Mouse (Mus musculus) WW6 (cell line): Measurements from ENCODE around the gene Tas2r122.
"Not testable (repeated sequence)": the region's sequence is repeated elsewhere in the genome, so short reads cannot be mapped to it uniquely, and the experiment has no call there.

Source experiments
- DNase-seq: peaks from one replicate; pipeline ENCODE4 v3.0.0-alpha.2; 2013; ENCODE audit warnings: low read depth, low spot score

Gene Tas2r122

GRCm38 (mm10) chr6:132711828-132712227 lies at the start of gene Tas2r122:
Gene Tas2r122 (minus strand): TSS chr6:132711928.
- no peak for DNase-seq

- DNase-seq: no peak
Observed at GRCm38 (mm10) chr6:132754430-132754829, 42.7 kb upstream of the Tas2r122 start, which contains the start of gene Tas2r124. Gene Tas2r124 (plus strand): TSS chr6:132754730.

- no peak for DNase-seq
Observed at GRCm38 (mm10) chr6:132750206-132750605, 38.5 kb upstream of the Tas2r122 start.

- no peak for DNase-seq
Observed at GRCm38 (mm10) chr6:132737935-132738334, 26.2 kb upstream of the Tas2r122 start, which contains the start of gene Tas2r115. Gene Tas2r115 (minus strand): TSS chr6:132738035.

GRCm38 (mm10) chr6:132700907-132701306 lies 10.8 kb downstream of the Tas2r122 start, which contains the start of gene Tas2r121:
Gene Tas2r121 (minus strand): TSS chr6:132701007.
- DNase-seq: no peak

- not testable (repeated sequence) for DNase-seq
Observed at GRCm38 (mm10) chr6:132691596-132691995, 20.1 kb downstream of the Tas2r122 start.
